Mouse (Mus musculus): ENCODE measurements around the gene Errfi1.

Errfi1 gene

GRCm38 (mm10) chr4:150846316-150846715, 7.4 kb upstream of the Errfi1 start:
- DNase-seq (ENCODE audit: low spot score in 2 of 2) = no peak

- no peak for DNase-seq (ENCODE audit: low spot score in 2 of 2)
These were observed 3.8 kb upstream of the Errfi1 start for GRCm38 (mm10) chr4:150849964-150850363.

GRCm38 (mm10) chr4:150850893-150851292, 2.8 kb upstream of the Errfi1 start:
- DNase-seq (ENCODE audit: low spot score in 2 of 2) = no peak

GRCm38 (mm10) chr4:150852045-150852444, 1.7 kb upstream of the Errfi1 start:
- DNase-seq (ENCODE audit: low spot score in 2 of 2) = no peak

GRCm38 (mm10) chr4:150852479-150852878, 1.2 kb upstream of the Errfi1 start:
- no peak for DNase-seq (ENCODE audit: low spot score in 2 of 2)

GRCm38 (mm10) chr4:150854839-150855246, 1.1 kb downstream of the Errfi1 start:
- peak; percentile 85 to 89 for DNase-seq (ENCODE audit: low spot score in 2 of 2)

GRCm38 (mm10) chr4:150855346-150855745, 1.6 kb downstream of the Errfi1 start:
- DNase-seq (ENCODE audit: low spot score in 2 of 2) = no peak

GRCm38 (mm10) chr4:150860526-150860925, 6.8 kb downstream of the Errfi1 start:
- no peak for DNase-seq (ENCODE audit: low spot score in 2 of 2)

- no peak for DNase-seq (ENCODE audit: low spot score in 2 of 2)
These were observed 7.4 kb downstream of the Errfi1 start for GRCm38 (mm10) chr4:150861161-150861560.

- DNase-seq (ENCODE audit: low spot score in 2 of 2) = no peak
These were observed 9.1 kb downstream of the Errfi1 start for GRCm38 (mm10) chr4:150862626-150863375.

GRCm38 (mm10) chr4:150865371-150865770, 11.7 kb downstream of the Errfi1 start:
- no peak for DNase-seq (ENCODE audit: low spot score in 2 of 2)

GRCm38 (mm10) chr4:150866069-150866468, 12.3 kb downstream of the Errfi1 start:
- no peak for DNase-seq (ENCODE audit: low spot score in 2 of 2)

GRCm38 (mm10) chr4:150866494-150866893, 12.8 kb downstream of the Errfi1 start:
- DNase-seq (ENCODE audit: low spot score in 2 of 2) = no peak

- DNase-seq (ENCODE audit: low spot score in 2 of 2) = no peak
These were observed 14.4 kb downstream of the Errfi1 start for GRCm38 (mm10) chr4:150868161-150868560.

- DNase-seq (ENCODE audit: low spot score in 2 of 2) = no peak
These were observed 15.1 kb downstream of the Errfi1 start for GRCm38 (mm10) chr4:150868859-150869258.

- DNase-seq (ENCODE audit: low spot score in 2 of 2) = no peak
These were observed 15.8 kb downstream of the Errfi1 start for GRCm38 (mm10) chr4:150869276-150870197.

GRCm38 (mm10) chr4:150870963-150871391, 17.3 kb downstream of the Errfi1 start:
- DNase-seq (ENCODE audit: low spot score in 2 of 2) = no peak

GRCm38 (mm10) chr4:150871392-150872138, 17.8 kb downstream of the Errfi1 start:
- DNase-seq (ENCODE audit: low spot score in 2 of 2) = no peak

GRCm38 (mm10) chr4:150872139-150872651, 18.5 kb downstream of the Errfi1 start:
- no peak for DNase-seq (ENCODE audit: low spot score in 2 of 2)

GRCm38 (mm10) chr4:150872681-150873080, 19.0 kb downstream of the Errfi1 start:
- no peak for DNase-seq (ENCODE audit: low spot score in 2 of 2)

- peak; percentile 11 to 28 for DNase-seq (ENCODE audit: low spot score in 2 of 2)
These were observed 20.7 kb downstream of the Errfi1 start for GRCm38 (mm10) chr4:150874416-150874815.

- no peak for DNase-seq (ENCODE audit: low spot score in 2 of 2)
These were observed 21.7 kb downstream of the Errfi1 start for GRCm38 (mm10) chr4:150875393-150875792.

Measured in spleen, postnatal 36 days (tissue).